Mouse (Mus musculus): Measurements from ENCODE around the gene Htr7.

- TF ChIP-seq CTCF (IDR thresholded peaks at IDR 0.05; ENCODE audit: low read depth, low read length), result no peak
- TF ChIP-seq GATA2 (IDR thresholded peaks at IDR 0.05; ENCODE audit: borderline replicate concordance, low read depth, low read length), result no peak
These were observed 101.6 kb downstream of the Htr7 start for GRCm38 (mm10) chr19:35955698-35956097.

Measured in G1E (cell line).